Mouse (Mus musculus): ENCODE measurements around the gene Grip1. TPM values are rescaled to one million over a fixed set of nuclear protein-coding genes. Genes with fewer than 3 reads are reported as not detected.

Gene Grip1
- total RNA-seq, 2 experiments from 2014 or later = 17.7 to 22.7 TPM

GRCm38 (mm10) chr10:119979396-119979795 lies 525.8 kb downstream of the Grip1 start:
- intact Hi-C loops (cut with DNase I) = no loop called here
- DNase-seq (ENCODE audit: low spot score in 2 of 2) = no peak

- no peak for DNase-seq (ENCODE audit: low spot score in 2 of 2)
- intact Hi-C loops (cut with DNase I) = no loop called here
These were observed 526.4 kb downstream of the Grip1 start for GRCm38 (mm10) chr10:119980032-119980431.

GRCm38 (mm10) chr10:119984299-119984698 lies 530.7 kb downstream of the Grip1 start:
- DNase-seq (ENCODE audit: low spot score in 2 of 2) = no peak
- intact Hi-C loops (cut with DNase I) = no loop called here

GRCm38 (mm10) chr10:119998475-119998874 lies 544.8 kb downstream of the Grip1 start:
- intact Hi-C loops (cut with DNase I) = no loop called here

GRCm38 (mm10) chr10:120002149-120002548 lies 548.5 kb downstream of the Grip1 start:
- no peak for DNase-seq (ENCODE audit: low spot score in 2 of 2)
- intact Hi-C loops (cut with DNase I) = no loop called here

More at GRCm38 (mm10) chr10:119998475-119998874, 544.8 kb downstream of the Grip1 start:
- DNase-seq (ENCODE audit: low spot score in 2 of 2) = no peak

- no peak for DNase-seq (ENCODE audit: low spot score in 2 of 2)
- intact Hi-C loops (cut with DNase I) = no loop called here
These were observed 550.5 kb downstream of the Grip1 start for GRCm38 (mm10) chr10:120004096-120004495.

- DNase-seq (ENCODE audit: low spot score in 2 of 2) = no peak
- intact Hi-C loops (cut with DNase I) = no loop called here
These were observed 552.0 kb downstream of the Grip1 start for GRCm38 (mm10) chr10:120005581-120005980.

- DNase-seq (ENCODE audit: low spot score in 2 of 2) = peak; percentile 24 to 35
- intact Hi-C loops (cut with DNase I) = no loop called here
These were observed 558.7 kb downstream of the Grip1 start for GRCm38 (mm10) chr10:120012331-120012730.

- intact Hi-C loops (cut with DNase I) = no loop called here
These were observed 561.5 kb downstream of the Grip1 start for GRCm38 (mm10) chr10:120015117-120015516.

GRCm38 (mm10) chr10:120026437-120026836 lies 572.8 kb downstream of the Grip1 start:
- intact Hi-C loops (cut with DNase I) = no loop called here
- no peak for DNase-seq (ENCODE audit: low spot score in 2 of 2)

More at GRCm38 (mm10) chr10:120015117-120015516, 561.5 kb downstream of the Grip1 start:
- DNase-seq (ENCODE audit: low spot score in 2 of 2) = no peak

GRCm38 (mm10) chr10:120030901-120031300 lies 577.3 kb downstream of the Grip1 start:
- no peak for DNase-seq (ENCODE audit: low spot score in 2 of 2)
- intact Hi-C loops (cut with DNase I) = no loop called here

- intact Hi-C loops (cut with DNase I) = no loop called here
These were observed 577.7 kb downstream of the Grip1 start for GRCm38 (mm10) chr10:120031316-120031715.

GRCm38 (mm10) chr10:120033866-120034265 lies 580.2 kb downstream of the Grip1 start:
- intact Hi-C loops (cut with DNase I) = no loop called here
- DNase-seq (ENCODE audit: low spot score in 2 of 2) = no peak

More at GRCm38 (mm10) chr10:120031316-120031715, 577.7 kb downstream of the Grip1 start:
- no peak for DNase-seq (ENCODE audit: low spot score in 2 of 2)

GRCm38 (mm10) chr10:120035211-120035733 lies 581.6 kb downstream of the Grip1 start:
- intact Hi-C loops (cut with DNase I) = no loop called here
- no peak for DNase-seq (ENCODE audit: low spot score in 2 of 2)

- intact Hi-C loops (cut with DNase I) = no loop called here
- no peak for DNase-seq (ENCODE audit: low spot score in 2 of 2)
These were observed 582.2 kb downstream of the Grip1 start for GRCm38 (mm10) chr10:120035824-120036223.

GRCm38 (mm10) chr10:120038194-120038593 lies 584.6 kb downstream of the Grip1 start:
- peak; percentile 68 to 72 for DNase-seq (ENCODE audit: low spot score in 2 of 2)
- intact Hi-C loops (cut with DNase I) = no loop called here

GRCm38 (mm10) chr10:120044237-120044636 lies 590.6 kb downstream of the Grip1 start:
- intact Hi-C loops (cut with DNase I) = no loop called here

GRCm38 (mm10) chr10:120044714-120045234 lies 591.1 kb downstream of the Grip1 start:
- DNase-seq (ENCODE audit: low spot score in 2 of 2) = no peak
- intact Hi-C loops (cut with DNase I) = no loop called here

More at GRCm38 (mm10) chr10:120044237-120044636, 590.6 kb downstream of the Grip1 start:
- DNase-seq (ENCODE audit: low spot score in 2 of 2) = no peak

GRCm38 (mm10) chr10:120060579-120061237 lies 607.1 kb downstream of the Grip1 start:
- intact Hi-C loops (cut with DNase I) = loop anchor here (5.0 kb wide), 1 partner anchor 67 kb away; no protein-coding TSS in a partner anchor
- DNase-seq (ENCODE audit: low spot score in 2 of 2) = no peak

- intact Hi-C loops (cut with DNase I) = loop anchor here (5.0 kb wide), 1 partner anchor 66 kb away; no protein-coding TSS in a partner anchor
- no peak for DNase-seq (ENCODE audit: low spot score in 2 of 2)
These were observed 607.9 kb downstream of the Grip1 start for GRCm38 (mm10) chr10:120061238-120062130.
